Mouse (Mus musculus) kidney, adult 2 months (tissue): ENCODE measurements around the gene Syt8.

Experiments used
- CTCF ChIP-seq: fragments of 200-500 bp; conservative IDR thresholded peaks from 2 replicates; pipeline ENCODE4 v1.5.1; 2011; ENCODE audit warnings: low read depth, mild to moderate bottlenecking, control low read depth, low read length, moderate library complexity, mixed read lengths; ENCODE audit not compliant: insufficient read depth, insufficient read length
- POLR2A ChIP-seq: fragments of 200-500 bp; IDR thresholded peaks from one replicate; pipeline ENCODE4 v1.6.1; 2011; ENCODE audit warnings: low read depth, low read length, control low read depth

DNA sequence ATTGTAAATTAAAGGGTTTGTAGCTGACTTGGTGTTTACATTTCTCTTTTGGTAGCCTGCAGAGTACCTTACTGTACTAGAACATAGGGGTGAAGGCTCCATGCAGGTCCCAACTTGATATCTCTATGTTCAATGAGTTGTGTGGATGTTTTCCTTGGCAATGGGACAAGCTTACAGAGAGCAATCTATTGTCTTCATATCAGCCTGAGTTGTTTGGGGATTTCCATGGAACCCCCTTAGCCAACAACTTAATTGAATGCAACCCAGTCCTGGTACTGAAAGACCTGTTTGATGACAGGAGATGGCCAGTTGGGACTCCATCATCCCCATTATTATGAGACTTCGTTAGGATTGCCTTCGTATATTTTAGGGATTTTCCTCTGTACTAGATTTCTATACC is 16.6 kb upstream of the Syt8 start:
- TF ChIP-seq CTCF, result no peak
- TF ChIP-seq POLR2A, result no peak
